Mouse (Mus musculus) left cerebral cortex, adult 11 months (tissue): ENCODE data around the gene Kpna2.
"Not testable (repeated sequence)": the region's sequence is repeated elsewhere in the genome, so short reads cannot be mapped to it uniquely, and the experiment has no call there.

Experiments used
- DNase-seq: peaks from one replicate; pipeline ENCODE4 v3.0.0; 2022; ENCODE audit warnings: low spot score

Kpna2 gene

GRCm38 (mm10) chr11:107018606-107019005 lies 19.3 kb upstream of the Kpna2 start:
- DNase-seq: no peak

- no peak for DNase-seq
Measured at GRCm38 (mm10) chr11:107017339-107017886, 18.1 kb upstream of the Kpna2 start.

GRCm38 (mm10) chr11:107016893-107017292 lies 17.6 kb upstream of the Kpna2 start:
- DNase-seq: no peak

- DNase-seq: not testable (repeated sequence)
Measured at GRCm38 (mm10) chr11:107015535-107016187, 16.3 kb upstream of the Kpna2 start.

- no peak for DNase-seq
Measured at GRCm38 (mm10) chr11:107014597-107015309, 15.4 kb upstream of the Kpna2 start.

GRCm38 (mm10) chr11:107014020-107014585 lies 14.8 kb upstream of the Kpna2 start:
- no peak for DNase-seq

GRCm38 (mm10) chr11:107012324-107013017 lies 13.1 kb upstream of the Kpna2 start:
- DNase-seq: peak; percentile 96

GRCm38 (mm10) chr11:107011669-107012323 lies 12.5 kb upstream of the Kpna2 start:
- no peak for DNase-seq

GRCm38 (mm10) chr11:107011171-107011570 lies 11.8 kb upstream of the Kpna2 start:
- no peak for DNase-seq

GRCm38 (mm10) chr11:107010447-107010846 lies 11.1 kb upstream of the Kpna2 start:
- DNase-seq: no peak

- DNase-seq: no peak
Measured at GRCm38 (mm10) chr11:107005538-107005937, 6.2 kb upstream of the Kpna2 start.

GRCm38 (mm10) chr11:107001760-107002675 lies 2.7 kb upstream of the Kpna2 start:
- DNase-seq: no peak

GRCm38 (mm10) chr11:106999949-107000513 lies 690 bp upstream of the Kpna2 start:
- DNase-seq: no peak

GRCm38 (mm10) chr11:106998651-106999150 lies 640 bp downstream of the Kpna2 start:
- no peak for DNase-seq

GRCm38 (mm10) chr11:106997976-106998375 lies 1.4 kb downstream of the Kpna2 start:
- DNase-seq: no peak

- DNase-seq: not testable (repeated sequence)
Measured at GRCm38 (mm10) chr11:106996492-106996891, 2.8 kb downstream of the Kpna2 start.

GRCm38 (mm10) chr11:106994246-106995085 lies 4.9 kb downstream of the Kpna2 start:
- DNase-seq: no peak

- DNase-seq: no peak
Measured at GRCm38 (mm10) chr11:106987384-106987783, 12.0 kb downstream of the Kpna2 start.

- DNase-seq: not testable (repeated sequence)
Measured at GRCm38 (mm10) chr11:106985979-106986604, 13.2 kb downstream of the Kpna2 start.
